Mouse (Mus musculus): ENCODE results near the gene Orai3. TPM values are rescaled to one million over a fixed set of nuclear protein-coding genes. Genes with fewer than 3 reads are reported as not detected.

Orai3 gene
- polyA plus RNA-seq, 1 experiment from 2014 or later = 7.1 TPM

GRCm38 (mm10) chr7:127767671-127768345 lies 1.8 kb upstream of the Orai3 start:
- Histone ChIP-seq H3K27ac (ENCODE audit: low read depth, low read length) (no peak overlapping the region), H3K4me3 (ENCODE audit: low read depth, low read length) (no peak overlapping the region)
- WGBS = 92% methylated on average over 19 of the region's 19 CpGs

GRCm38 (mm10) chr7:127768346-127768996 lies 1.1 kb upstream of the Orai3 start:
- Histone ChIP-seq H3K4me3 (ENCODE audit: low read depth, low read length) (no peak overlapping the region), H3K36me3 (ENCODE audit: control insufficient read depth, insufficient read depth, low read length) (peaks cover 6% of the 10 kb centered on the region; the same call in 1 of the 2 replicates), H3K27ac (ENCODE audit: low read depth, low read length) (0 out of 2 replicates have a peak overlapping the region, but pooled peaks have one; percentile 43)

More at GRCm38 (mm10) chr7:127767671-127768345, 1.8 kb upstream of the Orai3 start:
- Histone ChIP-seq H3K4me2 (ENCODE audit: low read depth, low read length, severe bottlenecking) (no peak overlapping the region), H3K9ac (ENCODE audit: low read length) (no peak overlapping the region), H3K27me3 (ENCODE audit: control insufficient read depth, insufficient read depth, low read length) (no peaks in the 10 kb centered on the region), H3K4me1 (replicated peaks; ENCODE audit: control insufficient read depth, insufficient read depth, low read length) (peaks cover 14% of the 10 kb centered on the region; the same call in 1 of the 2 replicates), H3K36me3 (ENCODE audit: control insufficient read depth, insufficient read depth, low read length) (peaks cover 10% of the 10 kb centered on the region; the same call in 1 of the 2 replicates), H3K9me3 (ENCODE audit: control insufficient read depth, low read length) (no peaks in the 10 kb centered on the region)
- ATAC-seq (replicated peaks; ENCODE audit: low FRiP score) (no peak), DNase-seq (ENCODE audit: low spot score) (no peak)

GRCm38 (mm10) chr7:127768997-127769593 lies 520 bp upstream of the Orai3 start:
- DNase-seq (ENCODE audit: low spot score) (peak; percentile 87), ATAC-seq (replicated peaks; ENCODE audit: low FRiP score) (peak; percentile 90)
- Histone ChIP-seq H3K9me3 (ENCODE audit: control insufficient read depth, low read length) (no peaks in the 10 kb centered on the region), H3K36me3 (ENCODE audit: control insufficient read depth, insufficient read depth, low read length) (peaks cover 5% of the 10 kb centered on the region; the same call in 1 of the 2 replicates), H3K27me3 (ENCODE audit: control insufficient read depth, insufficient read depth, low read length) (no peaks in the 10 kb centered on the region), H3K4me2 (ENCODE audit: low read depth, low read length, severe bottlenecking) (peak overlapping the region; percentile 63), H3K4me3 (ENCODE audit: low read depth, low read length) (peak overlapping the region; percentile 35), H3K9ac (ENCODE audit: low read length) (peak overlapping the region; percentile 65; the same call in 1 of the 2 replicates), H3K27ac (ENCODE audit: low read depth, low read length) (peak overlapping the region; percentile 53; the same call in 1 of the 2 replicates), H3K4me1 (replicated peaks; ENCODE audit: control insufficient read depth, insufficient read depth, low read length) (peaks cover 14% of the 10 kb centered on the region; the same call in 1 of the 2 replicates)
- WGBS = 2% methylated on average over 16 of the region's 16 CpGs

More at GRCm38 (mm10) chr7:127768346-127768996, 1.1 kb upstream of the Orai3 start:
- Histone ChIP-seq H3K9ac (ENCODE audit: low read length) (no peak overlapping the region; the same call in 1 of the 2 replicates), H3K4me2 (ENCODE audit: low read depth, low read length, severe bottlenecking) (peak overlapping the region; percentile 63; the same call in 1 of the 2 replicates), H3K27me3 (ENCODE audit: control insufficient read depth, insufficient read depth, low read length) (no peaks in the 10 kb centered on the region), H3K9me3 (ENCODE audit: control insufficient read depth, low read length) (no peaks in the 10 kb centered on the region), H3K4me1 (replicated peaks; ENCODE audit: control insufficient read depth, insufficient read depth, low read length) (peaks cover 14% of the 10 kb centered on the region; the same call in 1 of the 2 replicates)
- 41% methylated on average over 13 of the region's 13 CpGs for WGBS
- no peak for ATAC-seq (replicated peaks; ENCODE audit: low FRiP score)
- DNase-seq (ENCODE audit: low spot score) = no peak

- 6% methylated on average over 27 of the region's 27 CpGs for WGBS
- Histone ChIP-seq H3K4me2 (ENCODE audit: low read depth, low read length, severe bottlenecking) (peak overlapping the region; percentile 63), H3K36me3 (ENCODE audit: control insufficient read depth, insufficient read depth, low read length) (peaks cover 5% of the 10 kb centered on the region; the same call in 1 of the 2 replicates), H3K9ac (ENCODE audit: low read length) (peak overlapping the region; percentile 65), H3K4me3 (ENCODE audit: low read depth, low read length) (peak overlapping the region; percentile 35), H3K27ac (ENCODE audit: low read depth, low read length) (no peak overlapping the region), H3K27me3 (ENCODE audit: control insufficient read depth, insufficient read depth, low read length) (no peaks in the 10 kb centered on the region), H3K4me1 (replicated peaks; ENCODE audit: control insufficient read depth, insufficient read depth, low read length) (peaks cover 14% of the 10 kb centered on the region; the same call in 1 of the 2 replicates), H3K9me3 (ENCODE audit: control insufficient read depth, low read length) (no peaks in the 10 kb centered on the region)
- peak; percentile 13; the same call in 1 of the 2 replicates for ATAC-seq (replicated peaks; ENCODE audit: low FRiP score)
- DNase-seq (ENCODE audit: low spot score) = no peak
Measured at GRCm38 (mm10) chr7:127770039-127770905, 657 bp downstream of the Orai3 start.

- Histone ChIP-seq H3K4me1 (replicated peaks; ENCODE audit: control insufficient read depth, insufficient read depth, low read length) (peaks cover 14% of the 10 kb centered on the region; the same call in 1 of the 2 replicates), H3K36me3 (ENCODE audit: control insufficient read depth, insufficient read depth, low read length) (peaks cover 5% of the 10 kb centered on the region; the same call in 1 of the 2 replicates), H3K4me2 (ENCODE audit: low read depth, low read length, severe bottlenecking) (no peak overlapping the region), H3K9me3 (ENCODE audit: control insufficient read depth, low read length) (no peaks in the 10 kb centered on the region), H3K27me3 (ENCODE audit: control insufficient read depth, insufficient read depth, low read length) (no peaks in the 10 kb centered on the region), H3K27ac (ENCODE audit: low read depth, low read length) (no peak overlapping the region), H3K9ac (ENCODE audit: low read length) (no peak overlapping the region), H3K4me3 (ENCODE audit: low read depth, low read length) (no peak overlapping the region)
- DNase-seq (ENCODE audit: low spot score) (no peak), ATAC-seq (replicated peaks; ENCODE audit: low FRiP score) (no peak)
- 74% methylated on average over 5 of the region's 5 CpGs for WGBS
Measured at GRCm38 (mm10) chr7:127771262-127771661, 1.6 kb downstream of the Orai3 start.

GRCm38 (mm10) chr7:127772080-127772479 lies 2.5 kb downstream of the Orai3 start:
- no peaks in the 10 kb centered on the region for H3K9me3 ChIP-seq (ENCODE audit: control insufficient read depth, low read length)
- no peaks in the 10 kb centered on the region for H3K27me3 ChIP-seq (ENCODE audit: control insufficient read depth, insufficient read depth, low read length)
- H3K36me3 ChIP-seq (ENCODE audit: control insufficient read depth, insufficient read depth, low read length) = peaks cover 5% of the 10 kb centered on the region; the same call in 1 of the 2 replicates
- WGBS = 82% methylated on average over 3 of the region's 3 CpGs
- DNase-seq (ENCODE audit: low spot score) (no peak), ATAC-seq (replicated peaks; ENCODE audit: low FRiP score) (no peak)
- H3K4me1 ChIP-seq (replicated peaks; ENCODE audit: control insufficient read depth, insufficient read depth, low read length) = peaks cover 14% of the 10 kb centered on the region; the same call in 1 of the 2 replicates
- H3K4me2 ChIP-seq (ENCODE audit: low read depth, low read length, severe bottlenecking) = no peak overlapping the region
- H3K9ac ChIP-seq (ENCODE audit: low read length) = no peak overlapping the region
- no peak overlapping the region for H3K4me3 ChIP-seq (ENCODE audit: low read depth, low read length)
- no peak overlapping the region for H3K27ac ChIP-seq (ENCODE audit: low read depth, low read length)

GRCm38 (mm10) chr7:127772557-127772956 lies 2.9 kb downstream of the Orai3 start:
- Histone ChIP-seq H3K4me3 (ENCODE audit: low read depth, low read length) (no peak overlapping the region), H3K4me2 (ENCODE audit: low read depth, low read length, severe bottlenecking) (no peak overlapping the region), H3K4me1 (replicated peaks; ENCODE audit: control insufficient read depth, insufficient read depth, low read length) (peaks cover 14% of the 10 kb centered on the region; the same call in 1 of the 2 replicates), H3K36me3 (ENCODE audit: control insufficient read depth, insufficient read depth, low read length) (peaks cover 5% of the 10 kb centered on the region; the same call in 1 of the 2 replicates), H3K9me3 (ENCODE audit: control insufficient read depth, low read length) (no peaks in the 10 kb centered on the region), H3K27ac (ENCODE audit: low read depth, low read length) (no peak overlapping the region), H3K27me3 (ENCODE audit: control insufficient read depth, insufficient read depth, low read length) (no peaks in the 10 kb centered on the region), H3K9ac (ENCODE audit: low read length) (no peak overlapping the region)
- WGBS = 84% methylated on average over 1 of the region's 1 CpGs
- ATAC-seq (replicated peaks; ENCODE audit: low FRiP score) = no peak
- DNase-seq (ENCODE audit: low spot score) = no peak
